Mouse (Mus musculus) G1E (cell line): ENCODE results near the gene Ebpl. TPM values are rescaled to one million over a fixed set of nuclear protein-coding genes. Genes with fewer than 3 reads are reported as not detected.

ENCODE experiments used
- ATAC-seq: 2 replicates; pipeline ENCODE4 v1.8.0; 2016; ENCODE audit warnings: mild to moderate bottlenecking; ENCODE audit not compliant: insufficient number of reproducible peaks, poor library complexity, low FRiP score, severe bottlenecking; ENCODE audit errors: extremely low read depth
- DNase-seq: peaks from one replicate; pipeline ENCODE4 v3.0.0; 2012; ENCODE audit warnings: low spot score
- H3K27me3 ChIP-seq: 2 replicates; pipeline ENCODE4 v1.6.1; 2012; ENCODE audit warnings: mild to moderate bottlenecking, low read length, inconsistent platforms; ENCODE audit not compliant: insufficient read depth
- H3K36me3 ChIP-seq: replicated peaks from 2 replicates; pipeline ENCODE3; 2012; ENCODE audit warnings: mild to moderate bottlenecking, inconsistent platforms
- H3K4me1 ChIP-seq: 2 replicates; pipeline ENCODE4 v1.6.1; 2012; ENCODE audit warnings: low read depth, low read length, inconsistent platforms, mixed read lengths; ENCODE audit not compliant: insufficient read depth
- H3K4me3 ChIP-seq: 2 replicates; pipeline ENCODE4 v1.5.1; 2012; ENCODE audit warnings: low read depth, mild to moderate bottlenecking, inconsistent platforms, low read length, moderate library complexity, mixed read lengths
- H3K9me3 ChIP-seq: replicated peaks from 2 replicates; pipeline ENCODE4 v1.6.1; 2012; ENCODE audit warnings: inconsistent platforms
- CTCF ChIP-seq: IDR thresholded peaks from 2 replicates; pipeline ENCODE4 v1.5.1; 2012; ENCODE audit warnings: low read depth, low read length, inconsistent platforms, mixed read lengths
- GATA1 ChIP-seq: IDR thresholded peaks from 2 replicates; pipeline ENCODE4 v1.6.1; 2012; ENCODE audit warnings: borderline replicate concordance, low read length, inconsistent platforms, mixed read lengths
- GATA2 ChIP-seq: IDR thresholded peaks from 2 replicates; pipeline ENCODE4 v1.6.1; 2012; ENCODE audit warnings: low read depth, low read length, inconsistent platforms, borderline replicate concordance
- POLR2AphosphoS5 ChIP-seq: IDR thresholded peaks from 2 replicates; pipeline ENCODE4 v1.6.1; 2012; ENCODE audit warnings: low read depth, low read length, inconsistent platforms; ENCODE audit not compliant: insufficient replicate concordance
- TAL1 ChIP-seq: conservative IDR thresholded peaks from 2 replicates; pipeline ENCODE4 v1.6.1; 2012; ENCODE audit warnings: low read depth, low read length, inconsistent platforms, mixed read lengths
- polyA plus RNA-seq: library from polyadenylated mRNA; stranded (reverse); fragments of >175 nt; gene quantifications from 2 replicates; pipeline ENCODE4 v1.2.3, GENCODE M21; 2012
- total RNA-seq, 2 experiments: library from RNA; stranded (forward) in 1 of 2; stranded (reverse) in 1 of 2; fragments of 200-1000 nt in 1 of 2; fragments of >200 nt in 1 of 2; fragmentation: Nextera tagmentation in 1 of 2; gene quantifications; 2 replicates each; pipeline ENCODE4 v1.2.3; 2014 to 2017

Gene Ebpl
- total and polyA plus RNA-seq, 3 experiments, result 0.52 to 2.8 (median 1.8) TPM

DNA sequence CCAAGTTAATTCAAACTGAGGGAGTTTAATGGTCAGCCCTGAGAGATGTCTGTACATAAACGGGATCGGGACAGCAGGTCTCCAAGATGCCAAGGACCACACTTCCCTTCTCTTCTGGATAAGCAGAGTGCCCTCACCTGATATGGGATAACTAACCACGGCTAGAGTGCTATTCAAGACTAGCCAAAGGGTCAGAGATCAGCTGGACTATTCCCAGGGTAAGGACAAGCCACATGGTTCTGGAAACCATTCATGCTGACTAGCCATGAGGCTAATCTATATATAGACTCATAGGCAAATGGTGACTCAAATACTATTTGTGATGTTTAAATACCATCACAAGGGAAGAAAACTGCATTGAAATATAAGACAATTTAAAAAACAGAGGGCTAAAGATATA, 30.3 kb upstream of the Ebpl start:
- ATAC-seq (no peak), DNase-seq (no peak)
- Histone ChIP-seq H3K27me3 (no peaks in the 10 kb centered on the region), H3K9me3 (no peaks in the 10 kb centered on the region), H3K4me1 (peaks cover 3% of the 10 kb centered on the region; the same call in 1 of the 2 replicates), H3K36me3 (peaks cover 58% of the 10 kb centered on the region), H3K4me3 (no peak overlapping the region)
- TF ChIP-seq GATA2, result no peak

DNA sequence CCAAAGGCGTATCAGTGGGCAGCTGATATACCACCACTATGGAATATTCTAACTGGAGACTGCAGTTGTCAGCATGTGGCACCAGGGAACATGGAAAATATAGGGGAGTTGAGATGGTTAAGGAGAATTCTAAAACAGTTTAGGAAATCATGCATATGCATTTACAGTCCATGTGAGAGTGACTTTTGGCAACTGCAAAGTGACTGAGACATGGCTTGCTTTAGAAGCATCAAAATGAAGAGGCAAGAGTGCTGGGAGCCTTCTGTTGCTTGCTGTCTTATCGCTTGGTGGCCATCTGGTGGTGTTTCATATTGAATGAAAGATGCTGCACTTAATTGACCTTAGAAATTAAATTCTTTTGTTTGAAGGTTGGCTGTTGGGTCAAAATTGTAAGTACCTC, 7.1 kb upstream of the Ebpl start:
- H3K36me3 ChIP-seq, result peaks cover 65% of the 10 kb centered on the region
- ATAC-seq, result no peak
- TF ChIP-seq POLR2AphosphoS5 (no peak), GATA2 (no peak), CTCF (no peak), GATA1 (no peak), TAL1 (no peak)

GRCm38 (mm10) chr14:61364656-61365055, 4.4 kb upstream of the Ebpl start:
- ATAC-seq (no peak), DNase-seq (no peak)
- no peaks in the 10 kb centered on the region for H3K9me3 ChIP-seq
- no peak overlapping the region for H3K4me3 ChIP-seq
- TF ChIP-seq POLR2AphosphoS5 (no peak), GATA1 (no peak), GATA2 (no peak), TAL1 (no peak), CTCF (no peak)
- H3K27me3 ChIP-seq, result no peaks in the 10 kb centered on the region
- peaks cover 14% of the 10 kb centered on the region for H3K4me1 ChIP-seq
- H3K36me3 ChIP-seq, result peaks cover 47% of the 10 kb centered on the region

More for the DNA sequence above, 7.1 kb upstream of the Ebpl start:
- Histone ChIP-seq H3K9me3 (no peaks in the 10 kb centered on the region), H3K27me3 (no peaks in the 10 kb centered on the region), H3K4me3 (no peak overlapping the region), H3K4me1 (peaks cover 3% of the 10 kb centered on the region; the same call in 1 of the 2 replicates)
- DNase-seq, result no peak

DNA sequence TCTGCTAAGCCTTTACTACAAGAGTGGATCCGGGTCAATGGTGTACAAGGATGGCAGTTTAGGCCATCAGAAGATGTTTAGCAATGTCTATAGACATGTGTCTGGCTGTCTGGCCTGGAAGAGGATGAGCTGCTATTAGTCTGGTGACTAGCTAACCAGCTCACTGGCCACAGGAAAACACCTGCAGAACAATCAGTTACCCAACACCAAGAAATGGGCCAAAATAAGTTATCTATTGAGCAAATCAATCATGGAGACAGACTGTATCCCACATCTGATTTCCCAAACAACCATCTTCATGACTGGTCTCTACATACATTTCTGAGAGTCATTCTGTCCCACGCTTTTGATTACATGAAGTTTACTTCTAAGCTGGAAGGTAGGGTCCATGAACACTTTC, 3.5 kb upstream of the Ebpl start:
- no peak for ATAC-seq
- Histone ChIP-seq H3K4me3 (no peak overlapping the region), H3K27me3 (no peaks in the 10 kb centered on the region), H3K36me3 (peaks cover 43% of the 10 kb centered on the region), H3K4me1 (peaks cover 14% of the 10 kb centered on the region), H3K9me3 (no peaks in the 10 kb centered on the region)
- DNase-seq, result no peak
- no peak for TF ChIP-seq GATA2
- TF ChIP-seq TAL1, result no peak
- TF ChIP-seq GATA1, result no peak
- TF ChIP-seq CTCF, result no peak
- no peak for TF ChIP-seq POLR2AphosphoS5

GRCm38 (mm10) chr14:61362268-61362667, 2.0 kb upstream of the Ebpl start:
- no peaks in the 10 kb centered on the region for H3K27me3 ChIP-seq
- peaks cover 39% of the 10 kb centered on the region for H3K36me3 ChIP-seq
- no peaks in the 10 kb centered on the region for H3K9me3 ChIP-seq
- no peak overlapping the region for H3K4me3 ChIP-seq
- DNase-seq (no peak), ATAC-seq (no peak)
- H3K4me1 ChIP-seq, result peaks cover 14% of the 10 kb centered on the region
- TF ChIP-seq TAL1 (no peak), GATA2 (no peak), CTCF (no peak)

GRCm38 (mm10) chr14:61360981-61361511, 807 bp upstream of the Ebpl start:
- Histone ChIP-seq H3K9me3 (no peaks in the 10 kb centered on the region), H3K36me3 (peaks cover 32% of the 10 kb centered on the region), H3K4me1 (peaks cover 17% of the 10 kb centered on the region), H3K27me3 (no peaks in the 10 kb centered on the region), H3K4me3 (peak overlapping the region; percentile 78; the same call in 1 of the 2 replicates)
- TF ChIP-seq CTCF, result no peak
- no peak for TF ChIP-seq POLR2AphosphoS5
- no peak for TF ChIP-seq GATA2
- no peak for TF ChIP-seq TAL1
- TF ChIP-seq GATA1, result no peak
- DNase-seq, result no peak
- no peak for ATAC-seq
